Mouse (Mus musculus): ENCODE measurements at regions not wholly inside any gene's neighbourhood (a gene's known extent, or its start where the extent isn't known, plus 50 kb on each side); places are given as distances from the start of the nearest gene placed in this dataset.

GRCm38 (mm10) chr7:129805340-129805739 lies 213.7 kb downstream of the Wdr11 start:
- no peak for TF ChIP-seq CTCF (IDR thresholded peaks at IDR 0.05; ENCODE audit: low read depth)
- TF ChIP-seq EP300 (IDR thresholded peaks at IDR 0.05; ENCODE audit: low read depth), result no peak
